Mouse (Mus musculus) kidney, postnatal 0 days (tissue): ENCODE results near the gene Parn. TPM values are rescaled to one million over a fixed set of nuclear protein-coding genes. Genes with fewer than 3 reads are reported as not detected.
A peak's percentile ranks its signal among the peaks of the same experiment; 100 is the strongest.

Experiments
- ATAC-seq: fragments of 200-750 bp; cut with Nextera tagmentation; replicated peaks from 2 replicates; pipeline ENCODE4 v1.8.0; 2017; ENCODE audit warnings: low read depth, moderate number of reproducible peaks, moderate TSS enrichment, moderate library complexity; ENCODE audit not compliant: low FRiP score
- DNase-seq: peaks from one replicate; pipeline ENCODE4 v3.0.0-alpha.2; 2016; ENCODE audit warnings: low spot score
- H3K27ac ChIP-seq: fragments of 300-500 bp; sonication (generic); 2 replicates; pipeline ENCODE4 v1.5.1; 2014; ENCODE audit warnings: mild to moderate bottlenecking
- H3K27me3 ChIP-seq: fragments of 300-500 bp; sonication (generic); 2 replicates; pipeline ENCODE4 v1.6.1; 2014; ENCODE audit warnings: low read length, mixed read lengths; ENCODE audit not compliant: insufficient read depth
- H3K36me3 ChIP-seq: fragments of 300-500 bp; sonication (generic); 2 replicates; pipeline ENCODE4 v1.6.1; 2014; ENCODE audit warnings: low read length, mixed read lengths; ENCODE audit not compliant: insufficient read depth
- H3K4me1 ChIP-seq: fragments of 300-500 bp; sonication (generic); replicated peaks from 2 replicates; pipeline ENCODE4 v1.6.1; 2014; ENCODE audit warnings: antibody characterized with exemption, low read length, mixed read lengths; ENCODE audit not compliant: insufficient read depth
- H3K4me2 ChIP-seq: fragments of 300-500 bp; sonication (generic); 2 replicates; pipeline ENCODE4 v1.6.1; 2014; ENCODE audit warnings: mild to moderate bottlenecking, low read length, moderate library complexity, mixed read lengths
- H3K4me3 ChIP-seq: fragments of 300-500 bp; sonication (generic); replicated peaks from 2 replicates; pipeline ENCODE4 v1.5.1; 2014; ENCODE audit warnings: low read depth, low read length
- H3K9ac ChIP-seq: fragments of 300-500 bp; sonication (generic); 2 replicates; pipeline ENCODE4 v1.6.1; 2014; ENCODE audit warnings: low read depth, low read length
- H3K9me3 ChIP-seq: fragments of 300-500 bp; sonication (generic); replicated peaks from 2 replicates; pipeline ENCODE4 v1.6.1; 2016; ENCODE audit warnings: low read length, inconsistent platforms, mixed read lengths
- CTCF ChIP-seq: IDR thresholded peaks from 2 replicates; pipeline ENCODE4 v1.5.1; 2016; ENCODE audit warnings: antibody characterized with exemption, low read depth, mild to moderate bottlenecking, moderate library complexity
- WGBS: fragments of 180-500 bp; shearing (Covaris S2); extraction: QIAGEN DNeasy Blood & Tissue Kit; methylation state at CpG from one replicate; pipeline ENCODE4 v1.1.7; 2014; 5-methylcytosine and 5-hydroxymethylcytosine counted together
- polyA plus RNA-seq: library from polyadenylated mRNA; unstranded; fragments of >200 nt; fragmentation: Nextera tagmentation; extraction: Ambion mirVana; gene quantifications from 2 replicates; pipeline ENCODE4 v1.2.1, GENCODE M21; 2015

Parn gene
- polyA plus RNA-seq, 1 experiment from 2014 or later = 39.9 TPM

GRCm38 (mm10) chr16:13550667-13551066 lies 117.3 kb downstream of the Parn start:
- Histone ChIP-seq H3K9ac (no peak overlapping the region), H3K4me2 (no peak overlapping the region), H3K4me1 (no peaks in the 10 kb centered on the region), H3K9me3 (peaks cover 8% of the 10 kb centered on the region), H3K4me3 (no peak overlapping the region), H3K27ac (no peak overlapping the region), H3K36me3 (peaks cover 12% of the 10 kb centered on the region; the same call in 1 of the 2 replicates), H3K27me3 (no peaks in the 10 kb centered on the region)
- 97% methylated on average over 3 of the region's 3 CpGs for WGBS
- ATAC-seq (no peak), DNase-seq (no peak)
- no peak for TF ChIP-seq CTCF

GRCm38 (mm10) chr16:13549976-13550375 lies 118.0 kb downstream of the Parn start:
- no peak for TF ChIP-seq CTCF
- H3K4me3 ChIP-seq = no peak overlapping the region
- DNase-seq = no peak
- ATAC-seq = no peak
- H3K36me3 ChIP-seq = peaks cover 12% of the 10 kb centered on the region; the same call in 1 of the 2 replicates
- 84% methylated on average over 2 of the region's 2 CpGs for WGBS
- no peak overlapping the region for H3K27ac ChIP-seq
- no peak overlapping the region for H3K9ac ChIP-seq
- no peaks in the 10 kb centered on the region for H3K4me1 ChIP-seq
- no peak overlapping the region for H3K4me2 ChIP-seq
- H3K27me3 ChIP-seq = no peaks in the 10 kb centered on the region
- H3K9me3 ChIP-seq = peaks cover 8% of the 10 kb centered on the region

GRCm38 (mm10) chr16:13541816-13542215 lies 126.2 kb downstream of the Parn start:
- no peak for DNase-seq
- WGBS = 73% methylated on average over 4 of the region's 4 CpGs
- Histone ChIP-seq H3K4me2 (no peak overlapping the region), H3K4me1 (peaks cover 12% of the 10 kb centered on the region; the same call in 1 of the 2 replicates), H3K9me3 (peaks cover 8% of the 10 kb centered on the region), H3K4me3 (no peak overlapping the region), H3K27ac (no peak overlapping the region), H3K9ac (no peak overlapping the region), H3K27me3 (no peaks in the 10 kb centered on the region), H3K36me3 (peaks cover 9% of the 10 kb centered on the region; the same call in 1 of the 2 replicates)
- TF ChIP-seq CTCF = no peak
- no peak for ATAC-seq

DNA sequence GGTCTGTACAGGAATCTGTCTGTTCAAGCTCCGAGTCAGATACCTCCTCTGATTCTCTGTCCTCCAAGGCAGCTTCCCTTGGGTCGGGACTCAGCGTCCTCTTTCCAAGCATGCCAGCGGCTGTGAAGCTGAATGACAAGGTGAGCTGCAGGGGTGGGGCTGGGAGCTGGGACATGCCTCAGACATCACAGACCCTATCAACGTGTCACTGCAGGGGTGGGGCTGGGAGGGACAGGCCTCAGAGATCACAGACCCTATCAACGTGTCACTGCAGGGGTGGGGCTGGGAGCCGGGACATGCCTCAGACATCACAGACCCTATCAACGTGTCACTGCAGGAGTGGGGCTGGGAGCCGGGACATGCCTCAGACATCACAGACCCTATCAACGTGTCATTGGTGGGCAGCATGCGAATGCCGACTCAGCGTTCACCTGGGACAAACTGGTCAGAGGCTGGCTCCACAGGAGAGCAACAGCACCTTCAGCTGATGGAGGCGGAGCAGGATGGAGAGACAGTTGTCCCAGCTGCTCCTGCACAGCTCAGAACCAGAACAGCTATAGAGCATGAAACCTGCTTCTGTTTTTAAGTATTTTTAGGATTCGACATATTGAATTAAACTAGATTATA lies 126.7 kb downstream of the Parn start:
- no peak for TF ChIP-seq CTCF
- H3K9ac ChIP-seq = no peak overlapping the region
- H3K27me3 ChIP-seq = no peaks in the 10 kb centered on the region
- no peak overlapping the region for H3K4me3 ChIP-seq
- no peak for DNase-seq
- ATAC-seq = no peak; the same call in 1 of the 2 replicates
- H3K9me3 ChIP-seq = peaks cover 3% of the 10 kb centered on the region; the same call in 1 of the 2 replicates
- peaks cover 3% of the 10 kb centered on the region; the same call in 1 of the 2 replicates for H3K36me3 ChIP-seq
- 65% methylated on average over 15 of the region's 15 CpGs for WGBS
- H3K27ac ChIP-seq = no peak overlapping the region
- no peak overlapping the region for H3K4me2 ChIP-seq
- H3K4me1 ChIP-seq = peaks cover 12% of the 10 kb centered on the region; the same call in 1 of the 2 replicates

DNA sequence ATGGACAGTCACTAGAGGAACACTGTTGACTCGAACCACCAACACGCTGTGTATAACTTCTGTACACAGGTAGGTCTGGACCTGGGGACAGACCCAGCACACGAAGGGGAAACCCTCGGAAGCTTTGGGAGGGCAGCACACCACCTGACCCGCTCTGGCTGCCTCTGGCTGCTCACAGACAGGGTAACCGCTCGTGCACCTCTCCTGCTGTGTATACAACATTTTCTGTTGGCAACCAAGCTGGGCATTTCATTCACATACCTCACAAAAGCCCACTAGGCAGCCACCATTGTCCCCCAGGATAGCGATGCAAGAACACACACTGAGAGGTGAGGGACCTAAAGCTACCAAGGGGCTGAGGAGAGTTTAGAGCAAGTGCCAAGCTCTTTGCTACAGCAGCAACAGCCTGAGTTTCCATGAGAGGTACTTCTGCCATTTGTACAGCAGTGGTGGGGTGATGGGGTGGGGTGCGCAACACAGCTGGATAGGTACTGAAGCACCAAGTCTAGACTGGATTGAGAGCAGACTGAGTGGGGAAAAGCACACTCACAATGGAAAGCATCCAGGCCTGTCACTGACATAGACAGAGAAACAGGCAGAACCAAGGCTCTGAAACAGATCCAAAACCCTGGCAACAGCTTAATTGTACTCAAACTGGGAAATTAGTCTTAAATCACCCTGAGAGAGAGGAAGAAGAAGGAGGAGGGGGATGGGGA lies 128.9 kb downstream of the Parn start:
- peaks cover 12% of the 10 kb centered on the region; the same call in 1 of the 2 replicates for H3K4me1 ChIP-seq
- 83% methylated on average over 9 of the region's 9 CpGs for WGBS
- no peak overlapping the region for H3K27ac ChIP-seq
- H3K4me2 ChIP-seq = no peak overlapping the region
- no peaks in the 10 kb centered on the region; the same call in 1 of the 2 replicates for H3K36me3 ChIP-seq
- H3K4me3 ChIP-seq = no peak overlapping the region
- no peak for TF ChIP-seq CTCF
- ATAC-seq = no peak
- no peak for DNase-seq
- no peaks in the 10 kb centered on the region for H3K9me3 ChIP-seq
- H3K27me3 ChIP-seq = no peaks in the 10 kb centered on the region
- no peak overlapping the region for H3K9ac ChIP-seq

GRCm38 (mm10) chr16:13538213-13538932 lies 129.6 kb downstream of the Parn start:
- H3K4me1 ChIP-seq = peaks cover 12% of the 10 kb centered on the region; the same call in 1 of the 2 replicates
- DNase-seq = peak; percentile 41
- H3K27ac ChIP-seq = no peak overlapping the region
- H3K9ac ChIP-seq = no peak overlapping the region
- no peaks in the 10 kb centered on the region for H3K9me3 ChIP-seq
- no peaks in the 10 kb centered on the region; the same call in 1 of the 2 replicates for H3K36me3 ChIP-seq
- ATAC-seq = peak; percentile 53; the same call in 1 of the 2 replicates
- H3K4me3 ChIP-seq = no peak overlapping the region
- TF ChIP-seq CTCF = no peak
- H3K27me3 ChIP-seq = no peaks in the 10 kb centered on the region
- 37% methylated on average over 13 of the region's 13 CpGs for WGBS
- H3K4me2 ChIP-seq = no peak overlapping the region
